ENCODE assay signal across 8 mouse cellular contexts in the genomic region with DNA sequence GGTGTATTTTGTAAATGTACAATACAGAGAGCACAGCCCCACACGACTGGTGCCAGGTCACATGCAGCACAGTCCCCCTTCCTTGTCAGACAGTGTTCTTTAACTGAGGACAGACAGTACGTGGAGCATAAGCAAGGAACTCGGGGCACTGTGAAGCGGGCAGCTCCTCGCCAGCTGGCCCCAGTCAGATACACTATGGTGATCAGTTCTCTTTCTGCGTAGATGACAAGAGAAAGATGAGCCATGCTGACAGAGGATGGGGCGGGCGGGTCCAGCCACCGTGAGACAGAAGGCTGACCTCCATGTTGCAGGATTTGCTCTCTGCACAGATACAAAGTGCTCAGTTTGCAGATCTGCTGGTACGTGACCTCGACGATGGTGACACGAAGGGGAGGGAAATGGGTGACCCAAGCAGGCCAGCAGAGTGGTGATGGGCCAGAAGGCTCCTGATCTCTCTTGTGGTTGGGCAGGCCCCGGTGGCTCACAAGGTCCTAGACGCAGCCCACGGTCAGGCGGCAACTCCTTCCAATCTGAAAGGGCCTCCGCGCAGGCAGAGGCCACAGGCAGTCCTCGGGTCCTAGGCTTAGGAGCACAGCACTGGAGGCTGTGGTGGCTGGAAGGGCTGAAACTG. TPM values are rescaled to one million over a fixed set of nuclear protein-coding genes. Genes with fewer than 3 reads are reported as not detected.
A peak's percentile ranks its signal among the peaks of the same experiment; 100 is the strongest.
DNase-seq lines count a peak whose midpoint lies in the region; ATAC-seq lines count a peak whose summit lies in the region.

No protein-coding gene starts in this region.

- H3K4me2 ChIP-seq in kidney, embryonic 14.5 days (replicated peaks; ENCODE audit: low read depth, low read length) = no peak overlapping the region

- H3K9ac ChIP-seq in kidney, embryonic 14.5 days (ENCODE audit: low read depth, low read length) = no peak overlapping the region

- peak; percentile 38 for DNase-seq in adrenal gland, postnatal 10 days
- no peak for DNase-seq in adrenal gland, adult 18-20 months (ENCODE audit: low spot score in 2 of 2)
- no peak for DNase-seq in kidney, adult 11 months
- DNase-seq in lung, postnatal 10 days = peak; percentile 56
- no peak for DNase-seq in thymus, postnatal 4 days
- DNase-seq in urinary bladder, postnatal 4 days (ENCODE audit: low spot score in 2 of 2) = no peak

- no peak overlapping the region for H3K4me3 ChIP-seq in kidney, embryonic 14.5 days (ENCODE audit: low read length)

- no peaks in the 10 kb centered on the region for H3K27me3 ChIP-seq in kidney, embryonic 14.5 days (ENCODE audit: control insufficient read depth, insufficient read depth, low read length)

- H3K4me1 ChIP-seq in kidney, embryonic 14.5 days (ENCODE audit: control insufficient read depth, insufficient read depth, low read length) = peaks cover 20% of the 10 kb centered on the region

- peak overlapping the region; percentile 59; the same call in 1 of the 2 replicates for H3K27ac ChIP-seq in kidney, embryonic 14.5 days (ENCODE audit: low read depth, low read length)

- H3K36me3 ChIP-seq in kidney, embryonic 14.5 days (ENCODE audit: control insufficient read depth, insufficient read depth, low read length) = peaks cover 7% of the 10 kb centered on the region; the same call in 1 of the 2 replicates

- ATAC-seq in kidney, embryonic 14.5 days (ENCODE audit: low FRiP score, low TSS enrichment) = peak; percentile 32
- peak; percentile 4; the same call in 1 of the 2 replicates for ATAC-seq in erythroblast, adult 5-6 weeks (replicated peaks; ENCODE audit: low FRiP score, poor library complexity, severe bottlenecking)

- H3K9me3 ChIP-seq in kidney, embryonic 14.5 days (ENCODE audit: control insufficient read depth, low read length) = no peaks in the 10 kb centered on the region; the same call in 1 of the 2 replicates

- WGBS in kidney, embryonic 14.5 days = 53% methylated on average over 20 of the region's 20 CpGs

RNA-seq across cellular contexts. Expression of gene Slc41a3, which starts 56.0 kb away (rescaled TPM):
- total RNA-seq in adrenal gland, postnatal 10 days (2021) = 10 to 100 TPM; 20.8 to 25.2 TPM
- total RNA-seq in adrenal gland, adult 18-20 months (2021) = 10 to 100 TPM; 29.1 to 67.6 TPM
- polyA plus RNA-seq in kidney, embryonic 14.5 days (2014; fragmentation: Nextera tagmentation; extraction: Ambion mirVana) = 4.2 and 7.2 TPM in 2 replicates
- 1.3 and 1.5 TPM in 2 replicates for total RNA-seq in erythroblast, adult 5-6 weeks (2015; ENCODE audit: low replicate concordance)
- total RNA-seq in erythroblast, adult 5-6 weeks (2017; ENCODE audit: low replicate concordance) = 1.8 and 2.7 TPM in 2 replicates

Comparison
In these comparisons a context has a peak if more than half of its experiments do, and no peak if none do; other contexts are left out.
1. DNase-seq: peak in adrenal gland, postnatal 10 days (single experiment) and lung, postnatal 10 days (single experiment); none in adrenal gland, adult 18-20 months (0 of 2), kidney, adult 11 months (single experiment), thymus, postnatal 4 days (single experiment) and urinary bladder, postnatal 4 days (0 of 2).
2. RNA of gene Slc41a3, which starts 56.0 kb away (total RNA-seq): 29.1 to 67.6 TPM in adrenal gland, adult 18-20 months and 20.8 to 25.2 TPM in adrenal gland, postnatal 10 days; 1.3 to 2.7 TPM in erythroblast, adult 5-6 weeks; every median in the first group is over 4 times any median in the second.